Mouse (Mus musculus) spleen, adult 2 months (tissue): ENCODE measurements around the gene Cdc37l1. TPM values are rescaled to one million over a fixed set of nuclear protein-coding genes. Genes with fewer than 3 reads are reported as not detected.
A peak's percentile ranks its signal among the peaks of the same experiment; 100 is the strongest.

Experiments used
- DNase-seq, 2 experiments: peaks; one replicate each; pipeline versions ENCODE4 v3.0.0 to v3.0.0-alpha.2; 2012 to 2021; ENCODE audit warnings: low spot score in 2 of 2, low read depth in 1 of 2
- H3K27ac ChIP-seq: fragments of 200-500 bp; 2 replicates; pipeline ENCODE4 v1.5.1; 2012; ENCODE audit warnings: low read length, inconsistent platforms; ENCODE audit not compliant: insufficient read depth
- H3K27me3 ChIP-seq: fragments of 200-500 bp; 2 replicates; pipeline ENCODE4 v1.6.1; 2012; ENCODE audit warnings: mild to moderate bottlenecking, moderate library complexity, low read length, inconsistent platforms; ENCODE audit not compliant: control insufficient read depth, insufficient read depth
- H3K36me3 ChIP-seq: fragments of 200-500 bp; 2 replicates; pipeline ENCODE4 v1.6.1; 2012; ENCODE audit warnings: mild to moderate bottlenecking, low read length, inconsistent platforms; ENCODE audit not compliant: control insufficient read depth, insufficient read depth
- H3K4me1 ChIP-seq: fragments of 200-500 bp; 2 replicates; pipeline ENCODE4 v1.6.1; 2011; ENCODE audit warnings: inconsistent platforms; ENCODE audit not compliant: control insufficient read depth, insufficient read depth, insufficient read length
- H3K4me3 ChIP-seq: fragments of 200-500 bp; 2 replicates; pipeline ENCODE4 v1.5.1; 2011; ENCODE audit warnings: mild to moderate bottlenecking, inconsistent platforms; ENCODE audit not compliant: insufficient read depth, insufficient read length; ENCODE audit errors: extremely low read depth
- CTCF ChIP-seq: fragments of 200-500 bp; IDR thresholded peaks from 2 replicates; pipeline ENCODE4 v1.5.1; 2011; ENCODE audit warnings: mild to moderate bottlenecking, inconsistent platforms; ENCODE audit not compliant: insufficient read depth, insufficient read length, insufficient replicate concordance; ENCODE audit errors: extremely low read depth
- POLR2A ChIP-seq: fragments of 200-500 bp; IDR thresholded peaks from 2 replicates; pipeline ENCODE4 v1.6.1; 2011; ENCODE audit warnings: low read depth, low read length, inconsistent platforms
- WGBS: fragments of 180-500 bp; shearing (Covaris S2); methylation state at CpG from one replicate; pipeline ENCODE4 v1.1.7; 2018; 5-methylcytosine and 5-hydroxymethylcytosine counted together
- polyA plus RNA-seq: library from polyadenylated mRNA; depleted of rRNA; stranded (reverse); fragments of >200 nt; gene quantifications from 2 replicates; pipeline ENCODE4 v1.2.3, GENCODE M21; 2012

Gene Cdc37l1
- polyA plus RNA-seq, 1 experiment, result 7.3 TPM

DNA sequence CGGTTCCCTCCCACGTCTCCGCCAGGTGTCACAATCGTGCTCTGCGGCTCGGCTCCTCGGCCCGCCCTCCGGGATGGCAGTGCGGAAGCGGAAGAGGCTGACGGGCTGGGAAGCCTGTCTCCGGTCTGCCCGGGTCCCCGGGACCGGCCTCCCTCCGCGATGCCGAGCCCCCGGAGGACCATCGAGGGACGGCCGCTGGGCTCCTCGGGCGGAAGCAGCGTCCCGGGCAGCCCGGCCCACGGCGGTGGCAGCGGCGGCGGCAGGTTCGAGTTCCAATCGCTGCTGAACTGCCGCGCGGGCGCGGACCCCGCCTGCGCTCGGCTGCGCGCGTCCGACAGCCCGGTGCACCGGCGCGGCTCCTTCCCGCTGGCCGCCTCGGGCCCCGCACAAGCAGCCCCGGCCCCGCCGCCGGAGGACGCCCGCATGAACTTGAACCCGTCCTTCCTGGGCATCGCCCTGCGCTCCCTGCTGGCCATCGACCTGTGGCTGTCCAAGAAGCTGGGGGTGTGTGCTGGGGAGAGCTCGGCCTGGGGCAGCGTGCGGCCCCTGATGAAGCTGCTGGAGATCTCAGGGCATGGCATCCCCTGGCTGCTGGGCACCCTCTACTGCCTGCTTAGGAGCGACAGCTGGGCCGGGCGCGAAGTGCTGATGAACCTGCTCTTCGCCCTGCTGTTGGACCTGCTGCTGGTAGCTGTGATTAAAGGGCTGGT is 26.2 kb upstream of the Cdc37l1 start, which contains the start of gene Plpp6:
TSS of gene Plpp6 (plus strand) at position 112 of the 710 bp plus-strand sequence.
- Histone ChIP-seq H3K36me3 (no peaks in the 10 kb centered on the region), H3K27ac (peak within 1 kb of the TSS; percentile 57), H3K4me3 (peak within 1 kb of the TSS; percentile 84), H3K4me1 (peaks cover 9% of the 10 kb centered on the region), H3K27me3 (peaks cover 2% of the 10 kb centered on the region; the same call in 1 of the 2 replicates)
- TF ChIP-seq POLR2A, result peak; percentile 43
- peak; percentile 30; the same call in 1 of the 2 replicates for TF ChIP-seq CTCF
- peak in 1 of 2 experiments; percentile 76 for DNase-seq
- WGBS, result under 1% methylated on average over 71 of the region's 73 CpGs

DNA sequence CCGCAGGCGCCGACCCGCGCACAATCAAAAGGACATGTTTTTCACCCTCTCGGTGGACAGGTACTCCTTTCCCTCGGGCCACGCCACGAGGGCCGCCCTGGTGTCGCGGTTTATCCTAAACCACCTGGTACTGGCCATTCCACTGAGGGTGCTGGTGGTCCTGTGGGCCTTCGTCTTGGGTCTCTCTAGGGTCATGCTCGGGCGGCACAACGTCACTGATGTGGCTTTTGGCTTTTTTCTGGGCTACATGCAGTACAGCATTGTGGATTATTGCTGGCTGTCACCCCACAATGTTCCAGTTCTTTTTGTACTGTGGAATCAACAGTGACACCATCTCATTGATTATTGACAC is 25.6 kb upstream of the Cdc37l1 start:
- TF ChIP-seq CTCF, result no peak
- no peak for TF ChIP-seq POLR2A
- no peak overlapping the region for H3K27ac ChIP-seq
- no peaks in the 10 kb centered on the region for H3K36me3 ChIP-seq
- DNase-seq, result no peak
- peaks cover 2% of the 10 kb centered on the region; the same call in 1 of the 2 replicates for H3K27me3 ChIP-seq
- peaks cover 9% of the 10 kb centered on the region for H3K4me1 ChIP-seq
- WGBS, result 9% methylated on average over 16 of the region's 16 CpGs
- peak overlapping the region; percentile 84 for H3K4me3 ChIP-seq

DNA sequence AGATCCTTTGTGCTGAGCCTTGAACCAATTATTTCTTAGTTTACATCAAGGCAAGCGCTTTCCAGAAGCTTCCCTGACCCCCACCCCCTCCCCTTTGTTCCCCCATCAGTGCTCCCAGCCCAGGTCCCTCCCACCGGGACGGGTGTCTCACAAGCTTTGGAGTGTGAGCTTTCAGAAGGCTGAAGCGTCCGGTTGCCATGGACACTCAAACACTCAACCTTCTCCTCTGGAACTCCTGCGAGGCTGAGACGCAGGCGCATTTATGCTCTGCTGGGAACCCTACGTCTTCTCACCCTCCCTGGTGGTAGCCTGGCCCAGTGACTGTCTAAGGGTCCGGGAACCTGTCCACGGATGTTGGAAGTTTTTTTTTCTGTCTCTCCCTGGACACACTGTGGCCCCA is 22.5 kb upstream of the Cdc37l1 start, which contains the start of gene 4430402I18Rik:
TSS of gene 4430402I18Rik (minus strand) at position 149 of the 400 bp plus-strand sequence.
- 86% methylated on average over 11 of the region's 11 CpGs for WGBS
- Histone ChIP-seq H3K27me3 (peaks cover 2% of the 10 kb centered on the region; the same call in 1 of the 2 replicates), H3K4me1 (peaks cover 9% of the 10 kb centered on the region), H3K36me3 (peaks cover 1% of the 10 kb centered on the region; the same call in 1 of the 2 replicates), H3K27ac (no peak within 1 kb of the TSS), H3K4me3 (no peak within 1 kb of the TSS)
- TF ChIP-seq POLR2A, result no peak
- no peak for TF ChIP-seq CTCF
- no peak for DNase-seq

- DNase-seq, result no peak
- H3K4me1 ChIP-seq, result peaks cover 9% of the 10 kb centered on the region
- peaks cover 2% of the 10 kb centered on the region; the same call in 1 of the 2 replicates for H3K27me3 ChIP-seq
- no peak overlapping the region for H3K4me3 ChIP-seq
- no peak for TF ChIP-seq POLR2A
- TF ChIP-seq CTCF, result no peak
- H3K27ac ChIP-seq, result no peak overlapping the region
- 88% methylated on average over 4 of the region's 4 CpGs for WGBS
- peaks cover 1% of the 10 kb centered on the region; the same call in 1 of the 2 replicates for H3K36me3 ChIP-seq
Measured at GRCm38 (mm10) chr19:28968178-28968577, 22.0 kb upstream of the Cdc37l1 start.

- DNase-seq, result no peak
- 88% methylated on average over 5 of the region's 5 CpGs for WGBS
- no peak for TF ChIP-seq POLR2A
- TF ChIP-seq CTCF, result no peak
- peaks cover 1% of the 10 kb centered on the region; the same call in 1 of the 2 replicates for H3K36me3 ChIP-seq
- peaks cover 9% of the 10 kb centered on the region for H3K4me1 ChIP-seq
- H3K27ac ChIP-seq, result no peak overlapping the region
- H3K4me3 ChIP-seq, result no peak overlapping the region
- H3K27me3 ChIP-seq, result no peaks in the 10 kb centered on the region
Measured at GRCm38 (mm10) chr19:28969231-28969630, 20.9 kb upstream of the Cdc37l1 start.

DNA sequence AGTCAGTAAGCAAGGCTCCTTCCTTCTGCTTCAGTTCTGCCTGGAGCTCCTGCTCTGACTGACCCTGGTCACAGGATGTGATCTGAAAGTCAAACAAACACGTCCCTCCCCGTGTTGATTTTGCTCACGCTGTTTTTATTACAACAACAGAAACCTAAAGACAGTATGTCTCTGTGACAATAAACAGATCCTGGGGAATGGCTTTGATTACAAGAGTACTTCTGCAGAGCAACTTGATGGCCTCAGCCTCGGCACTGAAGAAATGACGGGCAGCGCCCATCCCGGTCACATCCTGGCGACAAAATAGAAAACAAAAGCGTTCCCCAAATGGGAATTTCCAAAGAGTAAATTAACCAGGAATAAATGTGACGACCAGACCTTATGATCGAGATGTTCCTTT is 19.9 kb upstream of the Cdc37l1 start:
- no peak for DNase-seq
- peaks cover 1% of the 10 kb centered on the region; the same call in 1 of the 2 replicates for H3K36me3 ChIP-seq
- no peak overlapping the region for H3K4me3 ChIP-seq
- H3K27me3 ChIP-seq, result no peaks in the 10 kb centered on the region
- TF ChIP-seq POLR2A, result no peak
- no peak for TF ChIP-seq CTCF
- no peak overlapping the region for H3K27ac ChIP-seq
- 87% methylated on average over 11 of the region's 11 CpGs for WGBS
- H3K4me1 ChIP-seq, result peaks cover 3% of the 10 kb centered on the region
